Mouse (Mus musculus) lung, embryonic 14.5 days (tissue): ENCODE results near the gene Myrip. TPM values are rescaled to one million over a fixed set of nuclear protein-coding genes. Genes with fewer than 3 reads are reported as not detected.

ENCODE experiments used
- ATAC-seq: fragments of 200-750 bp; cut with Nextera tagmentation; 2 replicates; pipeline ENCODE4 v1.8.0; 2017; ENCODE audit warnings: mild to moderate bottlenecking, moderate TSS enrichment, moderate library complexity; ENCODE audit not compliant: insufficient read depth
- DNase-seq: peaks from one replicate; pipeline ENCODE4 v3.0.0-alpha.2; 2015
- H3K27ac ChIP-seq: fragments of 300-500 bp; sonication (generic); 2 replicates; pipeline ENCODE4 v1.5.1; 2014; ENCODE audit warnings: low read depth, mild to moderate bottlenecking, moderate library complexity
- H3K27me3 ChIP-seq: fragments of 300-500 bp; sonication (generic); 2 replicates; pipeline ENCODE4 v1.6.1; 2014; ENCODE audit warnings: low read length, control low read depth; ENCODE audit not compliant: insufficient read depth
- H3K36me3 ChIP-seq: fragments of 300-500 bp; sonication (generic); 2 replicates; pipeline ENCODE4 v1.6.1; 2014; ENCODE audit warnings: control low read depth; ENCODE audit not compliant: insufficient read depth
- H3K4me1 ChIP-seq: fragments of 300-500 bp; sonication (generic); 2 replicates; pipeline ENCODE4 v1.6.1; 2014; ENCODE audit warnings: antibody characterized with exemption, control low read depth; ENCODE audit not compliant: insufficient read depth
- H3K4me2 ChIP-seq: fragments of 300-500 bp; sonication (generic); 2 replicates; pipeline ENCODE4 v1.6.1; 2014; ENCODE audit warnings: mild to moderate bottlenecking
- H3K4me3 ChIP-seq: fragments of 300-500 bp; sonication (generic); 2 replicates; pipeline ENCODE4 v1.5.1; 2014; ENCODE audit warnings: low read depth, low read length
- H3K9ac ChIP-seq: fragments of 300-500 bp; sonication (generic); 2 replicates; pipeline ENCODE4 v1.6.1; 2014
- H3K9me3 ChIP-seq: fragments of 300-500 bp; sonication (generic); 2 replicates; pipeline ENCODE4 v1.6.1; 2016; ENCODE audit warnings: low read depth, low read length, control low read depth
- CTCF ChIP-seq: IDR thresholded peaks from 2 replicates; pipeline ENCODE4 v1.5.1; 2016; ENCODE audit warnings: antibody characterized with exemption, low read depth
- WGBS: fragments of 180-500 bp; shearing (Covaris S2); extraction: QIAGEN DNeasy Blood & Tissue Kit; methylation state at CpG from one replicate; pipeline ENCODE4 v1.1.7; 2014; 5-methylcytosine and 5-hydroxymethylcytosine counted together
- polyA plus RNA-seq: library from polyadenylated mRNA; unstranded; fragments of >200 nt; fragmentation: Nextera tagmentation; extraction: Ambion mirVana; gene quantifications from 2 replicates; pipeline ENCODE4 v1.2.1, GENCODE M21; 2014

Myrip gene
- polyA plus RNA-seq, 1 experiment from 2014 or later = 0.18 TPM

DNA sequence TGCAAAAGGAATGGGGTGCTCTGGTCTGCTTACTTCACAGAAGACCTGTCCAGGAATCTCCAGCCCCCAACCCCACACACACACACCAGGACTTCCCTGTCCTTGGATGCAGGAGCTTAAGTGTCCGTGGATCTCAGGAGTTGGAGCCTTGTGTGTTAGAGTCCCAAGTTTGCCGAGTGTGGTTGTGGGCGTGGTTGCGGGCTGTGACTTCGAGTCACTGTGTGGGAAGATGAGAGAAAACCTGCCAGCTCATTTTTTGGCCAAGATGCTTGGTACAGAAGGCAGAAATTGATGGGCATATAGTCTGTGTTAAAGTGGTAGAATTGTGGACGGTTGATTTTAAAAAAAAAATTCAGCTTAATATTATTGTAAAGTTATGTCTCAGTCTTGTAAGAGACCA, 60.3 kb downstream of the Myrip start:
- Histone ChIP-seq H3K4me1 (no peaks in the 10 kb centered on the region), H3K4me2 (no peak overlapping the region), H3K36me3 (no peaks in the 10 kb centered on the region), H3K9ac (no peak overlapping the region), H3K9me3 (no peaks in the 10 kb centered on the region), H3K27me3 (no peaks in the 10 kb centered on the region), H3K27ac (no peak overlapping the region), H3K4me3 (no peak overlapping the region)
- WGBS = 77% methylated on average over 6 of the region's 6 CpGs
- DNase-seq = no peak
- no peak for TF ChIP-seq CTCF
- ATAC-seq = no peak

DNA sequence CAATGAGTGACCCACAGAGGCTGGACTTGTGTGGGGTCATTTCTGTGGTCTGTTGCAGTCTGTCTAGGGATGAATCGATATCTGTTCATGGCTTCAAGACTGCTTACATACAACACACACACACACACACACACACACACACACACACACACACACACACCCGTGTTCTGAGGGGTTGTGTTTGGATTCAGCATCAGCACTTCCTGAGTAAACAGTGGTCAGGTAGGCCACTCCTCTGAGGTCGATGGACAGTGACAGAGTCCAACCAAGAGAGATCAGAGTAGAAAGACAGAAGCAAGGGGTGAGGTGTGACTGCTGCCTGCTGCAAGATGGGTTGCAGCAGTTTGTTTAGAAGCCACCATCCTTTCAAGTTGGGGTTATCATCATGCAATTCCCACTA, 61.4 kb downstream of the Myrip start:
- H3K4me2 ChIP-seq = no peak overlapping the region
- no peak overlapping the region for H3K9ac ChIP-seq
- no peaks in the 10 kb centered on the region for H3K36me3 ChIP-seq
- ATAC-seq (no peak), DNase-seq (no peak)
- H3K4me3 ChIP-seq = no peak overlapping the region
- no peaks in the 10 kb centered on the region for H3K27me3 ChIP-seq
- H3K4me1 ChIP-seq = no peaks in the 10 kb centered on the region
- 50% methylated on average over 3 of the region's 3 CpGs for WGBS
- TF ChIP-seq CTCF = no peak
- H3K27ac ChIP-seq = no peak overlapping the region
- no peaks in the 10 kb centered on the region for H3K9me3 ChIP-seq

DNA sequence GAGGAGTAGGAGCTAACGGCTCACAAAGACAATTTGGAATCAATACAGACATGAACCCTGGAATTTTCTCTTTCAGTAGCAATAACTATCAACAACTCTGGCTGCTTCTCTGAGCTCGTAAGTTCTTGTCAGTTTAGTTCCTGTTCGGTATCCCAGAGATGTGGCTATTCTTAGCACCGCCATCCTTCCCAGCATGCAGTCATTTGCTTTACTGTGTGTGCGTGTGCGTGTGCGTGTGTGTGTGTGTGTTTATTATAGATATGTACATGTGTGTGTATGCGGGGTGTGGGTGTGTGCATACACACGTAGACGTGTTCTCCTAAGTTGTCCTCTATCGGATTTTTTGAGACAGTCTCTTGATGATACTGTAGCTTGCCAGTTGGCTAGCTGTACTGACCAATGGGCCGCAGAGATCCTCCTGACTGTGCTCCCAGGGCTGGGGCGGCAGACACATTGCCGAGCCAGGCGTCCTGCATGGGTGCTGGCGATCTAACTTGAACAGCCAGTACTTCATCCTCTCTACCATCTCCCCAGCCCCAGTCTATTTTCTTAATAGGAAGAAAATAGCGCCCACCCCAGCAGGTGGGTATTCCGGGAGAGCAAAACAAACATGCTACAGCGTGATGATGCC, 63.5 kb downstream of the Myrip start:
- DNase-seq (no peak), ATAC-seq (no peak)
- 77% methylated on average over 19 of the region's 19 CpGs for WGBS
- Histone ChIP-seq H3K4me1 (no peaks in the 10 kb centered on the region), H3K4me2 (no peak overlapping the region), H3K27me3 (no peaks in the 10 kb centered on the region), H3K9me3 (no peaks in the 10 kb centered on the region), H3K27ac (no peak overlapping the region), H3K9ac (no peak overlapping the region), H3K36me3 (no peaks in the 10 kb centered on the region), H3K4me3 (no peak overlapping the region)
- no peak for TF ChIP-seq CTCF

DNA sequence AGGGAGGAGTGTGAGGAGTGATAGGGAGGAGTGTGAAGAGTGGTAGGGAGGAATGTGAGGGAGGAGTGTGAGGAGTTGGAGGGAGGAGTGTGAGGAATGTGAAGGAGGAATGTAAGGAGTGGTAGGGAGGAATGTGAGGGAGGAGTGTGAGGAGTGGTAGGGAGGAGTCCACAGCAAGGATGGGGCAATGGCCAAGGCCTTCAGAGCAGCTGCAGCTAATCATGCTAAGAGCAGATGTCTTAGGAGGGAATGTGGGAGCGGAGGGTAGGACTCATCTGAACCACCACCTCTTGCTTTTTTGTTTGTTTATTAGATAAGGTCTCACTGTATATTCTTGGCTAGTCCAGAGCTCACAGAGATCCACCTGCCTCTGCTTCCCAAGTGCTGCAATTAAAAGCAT, 66.2 kb downstream of the Myrip start:
- no peak for ATAC-seq

DNA sequence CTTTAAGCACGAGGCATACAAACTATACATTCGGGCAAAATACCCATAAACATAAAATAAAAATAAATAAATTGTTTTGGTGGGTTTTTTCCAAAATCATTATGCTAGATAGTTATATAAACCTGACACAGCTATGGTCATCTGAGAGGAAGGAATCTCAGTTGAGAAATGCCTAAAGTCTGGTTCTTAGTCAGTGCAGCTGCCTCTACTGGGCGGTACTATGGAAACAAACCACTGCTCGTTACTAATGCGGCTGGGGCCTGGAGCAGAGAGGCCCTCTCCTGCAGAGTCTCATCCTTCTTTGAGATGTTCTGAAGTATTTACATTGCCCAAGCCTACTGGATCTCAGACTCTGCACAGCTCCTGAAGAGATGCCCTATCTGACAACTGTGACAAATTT, 70.3 kb downstream of the Myrip start:
- 71% methylated on average over 5 of the region's 5 CpGs for WGBS

More for the DNA sequence above, 66.2 kb downstream of the Myrip start:
- Histone ChIP-seq H3K4me1 (no peaks in the 10 kb centered on the region), H3K27me3 (no peaks in the 10 kb centered on the region), H3K4me2 (no peak overlapping the region), H3K36me3 (no peaks in the 10 kb centered on the region), H3K27ac (no peak overlapping the region), H3K4me3 (no peak overlapping the region), H3K9me3 (no peaks in the 10 kb centered on the region), H3K9ac (no peak overlapping the region)
- no peak for TF ChIP-seq CTCF
- WGBS = 81% methylated on average over 1 of the region's 1 CpGs
- DNase-seq = no peak

DNA sequence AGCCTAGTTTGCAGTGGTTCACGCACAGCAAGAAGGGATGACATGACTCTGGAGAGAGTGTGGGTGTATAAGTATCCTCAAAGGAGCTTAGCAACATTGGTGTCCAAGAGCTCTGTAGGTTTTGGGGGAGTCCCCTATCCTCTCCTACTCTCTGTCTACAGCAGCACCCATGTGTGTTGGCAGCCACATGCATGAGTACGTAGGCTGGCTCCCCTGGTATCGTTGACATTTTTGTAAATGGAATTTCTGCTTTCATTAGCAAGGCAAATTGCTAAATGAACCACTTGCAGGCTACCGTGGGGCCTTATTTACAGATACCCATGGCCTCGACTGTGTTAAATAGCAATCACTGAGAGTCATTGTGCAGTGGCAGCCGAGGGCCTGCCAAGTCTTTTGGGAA, 71.0 kb downstream of the Myrip start:
- no peaks in the 10 kb centered on the region for H3K9me3 ChIP-seq
- ATAC-seq (no peak), DNase-seq (no peak)
- 75% methylated on average over 6 of the region's 6 CpGs for WGBS
- no peak for TF ChIP-seq CTCF
- no peak overlapping the region for H3K9ac ChIP-seq
- no peaks in the 10 kb centered on the region for H3K4me1 ChIP-seq
- no peaks in the 10 kb centered on the region for H3K27me3 ChIP-seq
- H3K4me2 ChIP-seq = no peak overlapping the region
- no peaks in the 10 kb centered on the region for H3K36me3 ChIP-seq
- no peak overlapping the region for H3K27ac ChIP-seq
- H3K4me3 ChIP-seq = no peak overlapping the region

More for the DNA sequence above, 70.3 kb downstream of the Myrip start:
- no peaks in the 10 kb centered on the region for H3K36me3 ChIP-seq
- H3K27ac ChIP-seq = no peak overlapping the region
- H3K9ac ChIP-seq = no peak overlapping the region
- H3K4me1 ChIP-seq = no peaks in the 10 kb centered on the region
- ATAC-seq (no peak), DNase-seq (no peak)
- no peaks in the 10 kb centered on the region for H3K27me3 ChIP-seq
- no peak for TF ChIP-seq CTCF
- no peak overlapping the region for H3K4me3 ChIP-seq
- H3K4me2 ChIP-seq = no peak overlapping the region
- H3K9me3 ChIP-seq = no peaks in the 10 kb centered on the region

DNA sequence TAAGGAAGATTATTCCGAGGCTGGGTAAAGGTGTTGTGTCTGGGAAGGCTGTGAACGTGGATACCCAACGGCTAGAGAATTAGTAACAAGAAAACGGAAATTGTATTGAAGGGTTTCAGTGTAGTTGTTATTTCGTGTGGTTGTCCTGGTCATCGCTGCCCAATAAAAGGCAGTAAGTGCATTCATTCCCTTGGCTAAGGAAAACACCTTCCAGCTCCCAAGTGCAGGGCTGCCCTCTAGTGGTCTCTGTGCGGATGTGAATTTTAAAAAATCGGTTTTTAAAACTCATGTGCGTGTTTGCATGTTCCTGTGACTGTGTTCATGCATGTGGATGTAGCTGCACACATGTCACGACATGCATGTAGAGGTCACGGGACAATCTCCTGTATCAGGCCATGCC, 76.4 kb downstream of the Myrip start:
- no peak for ATAC-seq

More for the DNA sequence above, 76.4 kb downstream of the Myrip start:
- H3K9ac ChIP-seq = no peak overlapping the region
- no peaks in the 10 kb centered on the region for H3K9me3 ChIP-seq
- no peaks in the 10 kb centered on the region for H3K4me1 ChIP-seq
- DNase-seq = peak; percentile 84
- no peak overlapping the region for H3K4me2 ChIP-seq
- H3K27me3 ChIP-seq = no peaks in the 10 kb centered on the region
- H3K4me3 ChIP-seq = no peak overlapping the region
- TF ChIP-seq CTCF = peak; percentile 92
- H3K27ac ChIP-seq = no peak overlapping the region
- H3K36me3 ChIP-seq = no peaks in the 10 kb centered on the region
- 28% methylated on average over 11 of the region's 11 CpGs for WGBS
